Mouse (Mus musculus) kidney, embryonic 16.5 days (tissue): Measurements from ENCODE around the gene Dhx58. TPM values are rescaled to one million over a fixed set of nuclear protein-coding genes. Genes with fewer than 3 reads are reported as not detected.

Source experiments
- ATAC-seq: fragments of 200-750 bp; cut with Nextera tagmentation; 2 replicates; pipeline ENCODE4 v1.8.0; 2017; ENCODE audit warnings: moderate TSS enrichment; ENCODE audit not compliant: low FRiP score, low TSS enrichment
- H3K27ac ChIP-seq: fragments of 300-500 bp; sonication (generic); 2 replicates; pipeline ENCODE4 v1.5.1; 2014; ENCODE audit warnings: low read length
- H3K27me3 ChIP-seq: fragments of 300-500 bp; sonication (generic); 2 replicates; pipeline ENCODE4 v1.6.1; 2014; ENCODE audit warnings: low read length, control low read depth, mixed read lengths; ENCODE audit not compliant: insufficient read depth
- H3K36me3 ChIP-seq: fragments of 300-500 bp; sonication (generic); 2 replicates; pipeline ENCODE4 v1.6.1; 2014; ENCODE audit warnings: low read length, control low read depth, mixed read lengths; ENCODE audit not compliant: insufficient read depth
- H3K4me1 ChIP-seq: fragments of 300-500 bp; sonication (generic); 2 replicates; pipeline ENCODE4 v1.6.1; 2014; ENCODE audit warnings: low read length, control low read depth, mixed read lengths; ENCODE audit not compliant: insufficient read depth
- H3K4me2 ChIP-seq: fragments of 300-500 bp; sonication (generic); replicated peaks from 2 replicates; pipeline ENCODE4 v1.6.1; 2014; ENCODE audit warnings: low read depth, low read length
- H3K4me3 ChIP-seq: fragments of 300-500 bp; sonication (generic); 2 replicates; pipeline ENCODE4 v1.5.1; 2014; ENCODE audit warnings: mild to moderate bottlenecking, low read length
- H3K9ac ChIP-seq: fragments of 300-500 bp; sonication (generic); replicated peaks from 2 replicates; pipeline ENCODE4 v1.6.1; 2014; ENCODE audit warnings: low read length
- H3K9me3 ChIP-seq: fragments of 300-500 bp; sonication (generic); 2 replicates; pipeline ENCODE4 v1.6.1; 2016; ENCODE audit warnings: low read length, control low read depth
- WGBS: fragments of 180-500 bp; shearing (Covaris S2); extraction: QIAGEN DNeasy Blood & Tissue Kit; methylation state at CpG from one replicate; pipeline ENCODE4 v1.1.7; 2014; 5-methylcytosine and 5-hydroxymethylcytosine counted together
- polyA plus RNA-seq: library from polyadenylated mRNA; unstranded; fragments of >200 nt; fragmentation: Nextera tagmentation; extraction: Ambion mirVana; gene quantifications from 2 replicates; pipeline ENCODE4 v1.2.1, GENCODE M21; 2015

Dhx58 gene
- polyA plus RNA-seq, 1 experiment from 2014 or later = 3.2 TPM

GRCm38 (mm10) chr11:100738066-100738604 is 34.1 kb upstream of the Dhx58 start, which contains the start of gene Rab5c:
TSS of gene Rab5c (minus strand) at chr11:100738215.
- H3K4me2 ChIP-seq = peak within 1 kb of the TSS; percentile 72
- no peaks in the 10 kb centered on the region for H3K9me3 ChIP-seq
- peak within 1 kb of the TSS; percentile 96 for H3K9ac ChIP-seq
- peak within 1 kb of the TSS; percentile 99 for H3K4me3 ChIP-seq
- WGBS = under 1% methylated on average over 39 of the region's 39 CpGs
- 0 out of 2 replicates have a peak within 1 kb of the TSS, but pooled peaks have one; percentile 40 for H3K27ac ChIP-seq
- H3K4me1 ChIP-seq = peaks cover 18% of the 10 kb centered on the region
- ATAC-seq = peak; percentile 99
- H3K36me3 ChIP-seq = no peaks in the 10 kb centered on the region
- H3K27me3 ChIP-seq = no peaks in the 10 kb centered on the region

GRCm38 (mm10) chr11:100737105-100737733 is 33.1 kb upstream of the Dhx58 start:
- H3K4me3 ChIP-seq = peak overlapping the region; percentile 99
- 0 out of 2 replicates have a peak overlapping the region, but pooled peaks have one; percentile 25 for H3K27ac ChIP-seq
- H3K4me1 ChIP-seq = peaks cover 18% of the 10 kb centered on the region
- no peaks in the 10 kb centered on the region for H3K9me3 ChIP-seq
- no peaks in the 10 kb centered on the region for H3K36me3 ChIP-seq
- peak overlapping the region; percentile 70 for H3K4me2 ChIP-seq
- no peak for ATAC-seq
- peak overlapping the region; percentile 96 for H3K9ac ChIP-seq
- no peaks in the 10 kb centered on the region for H3K27me3 ChIP-seq
- WGBS = under 1% methylated on average over 13 of the region's 13 CpGs

DNA sequence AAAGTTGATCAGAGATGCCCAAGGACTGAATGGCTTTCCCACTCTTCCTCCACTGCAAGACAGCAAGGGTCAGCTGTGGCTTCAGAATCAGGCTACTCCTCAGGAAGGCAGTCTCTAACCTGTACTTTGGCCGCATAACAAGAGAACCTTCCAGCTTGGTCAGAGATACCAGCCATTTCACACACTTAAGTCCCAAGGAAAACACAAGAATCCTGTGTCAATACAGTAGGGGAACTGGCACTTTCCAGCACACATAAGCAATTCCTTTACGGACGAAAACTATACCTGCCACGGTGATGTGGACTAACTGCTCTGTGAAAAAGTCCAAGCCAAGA is 32.6 kb upstream of the Dhx58 start:
- H3K4me1 ChIP-seq = peaks cover 18% of the 10 kb centered on the region
- H3K27me3 ChIP-seq = no peaks in the 10 kb centered on the region
- no peaks in the 10 kb centered on the region for H3K36me3 ChIP-seq
- 75% methylated on average over 4 of the region's 4 CpGs for WGBS
- H3K27ac ChIP-seq = 0 out of 2 replicates have a peak overlapping the region, but pooled peaks have one; percentile 25
- no peak for ATAC-seq
- peak overlapping the region; percentile 70 for H3K4me2 ChIP-seq
- peak overlapping the region; percentile 96 for H3K9ac ChIP-seq
- peak overlapping the region; percentile 99 for H3K4me3 ChIP-seq
- H3K9me3 ChIP-seq = no peaks in the 10 kb centered on the region

DNA sequence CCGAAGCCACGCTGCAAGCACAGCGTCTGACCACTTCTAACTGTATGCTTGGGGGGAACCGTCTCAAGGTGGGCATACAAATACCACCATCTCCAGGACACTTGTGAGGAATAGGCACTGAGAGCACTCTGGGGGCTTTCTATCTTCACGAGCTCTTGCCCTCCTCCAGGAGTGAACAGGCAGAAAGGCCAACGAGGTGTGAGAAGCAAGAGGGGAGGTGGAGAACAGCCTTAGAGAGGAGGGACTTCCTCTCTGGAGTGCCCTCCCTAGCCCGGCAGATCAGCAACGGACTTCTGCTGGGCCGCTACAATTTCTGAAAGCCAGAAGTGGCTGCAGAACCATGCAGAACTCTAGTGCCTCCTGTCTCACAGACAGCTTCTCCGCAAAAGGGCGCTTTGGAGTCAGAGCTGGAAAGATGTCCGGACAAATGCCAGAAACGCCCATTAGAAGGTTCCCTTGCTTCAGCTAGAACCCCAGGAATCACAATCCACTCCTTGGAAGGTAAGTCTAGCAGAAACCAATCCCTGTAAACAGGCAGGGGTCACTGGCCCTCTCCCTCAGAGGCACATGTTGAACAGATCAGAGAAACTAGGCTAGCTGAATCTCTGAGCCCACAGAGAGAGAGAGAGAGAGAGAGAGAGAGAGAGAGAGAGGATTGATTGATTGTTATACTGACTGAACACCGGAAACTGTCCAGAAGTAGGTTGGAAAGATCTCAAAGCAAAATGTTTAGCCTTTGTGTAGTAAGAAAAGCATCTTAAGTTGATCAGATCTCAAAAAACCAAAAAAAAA is 32.1 kb upstream of the Dhx58 start:
- WGBS = 74% methylated on average over 14 of the region's 14 CpGs
- H3K9ac ChIP-seq = no peak overlapping the region; the same call in 1 of the 2 replicates

GRCm38 (mm10) chr11:100735134-100735865 is 31.2 kb upstream of the Dhx58 start:
- Histone ChIP-seq H3K9ac (no peak overlapping the region), H3K27me3 (no peaks in the 10 kb centered on the region), H3K4me2 (no peak overlapping the region), H3K4me1 (peaks cover 18% of the 10 kb centered on the region), H3K27ac (no peak overlapping the region), H3K9me3 (no peaks in the 10 kb centered on the region), H3K36me3 (no peaks in the 10 kb centered on the region), H3K4me3 (no peak overlapping the region)
- no peak for ATAC-seq
- WGBS = 93% methylated on average over 9 of the region's 9 CpGs

More for the DNA sequence above, 32.1 kb upstream of the Dhx58 start:
- Histone ChIP-seq H3K9me3 (no peaks in the 10 kb centered on the region), H3K4me3 (peak overlapping the region; percentile 99; the same call in 1 of the 2 replicates), H3K36me3 (no peaks in the 10 kb centered on the region), H3K4me2 (peak overlapping the region; percentile 5; the same call in 1 of the 2 replicates), H3K27me3 (no peaks in the 10 kb centered on the region), H3K4me1 (peaks cover 18% of the 10 kb centered on the region), H3K27ac (no peak overlapping the region)
- ATAC-seq = no peak

GRCm38 (mm10) chr11:100730477-100731205 is 26.6 kb upstream of the Dhx58 start:
- no peak overlapping the region for H3K4me3 ChIP-seq
- ATAC-seq = peak; percentile 35; the same call in 1 of the 2 replicates
- H3K27me3 ChIP-seq = no peaks in the 10 kb centered on the region
- WGBS = 81% methylated on average over 6 of the region's 6 CpGs
- H3K36me3 ChIP-seq = 0 out of 2 replicates have a peak, but pooled peaks cover 4% of the 10 kb centered on the region
- no peaks in the 10 kb centered on the region for H3K9me3 ChIP-seq
- no peak overlapping the region for H3K4me2 ChIP-seq
- H3K9ac ChIP-seq = no peak overlapping the region
- H3K27ac ChIP-seq = no peak overlapping the region
- H3K4me1 ChIP-seq = 0 out of 2 replicates have a peak, but pooled peaks cover 2% of the 10 kb centered on the region

DNA sequence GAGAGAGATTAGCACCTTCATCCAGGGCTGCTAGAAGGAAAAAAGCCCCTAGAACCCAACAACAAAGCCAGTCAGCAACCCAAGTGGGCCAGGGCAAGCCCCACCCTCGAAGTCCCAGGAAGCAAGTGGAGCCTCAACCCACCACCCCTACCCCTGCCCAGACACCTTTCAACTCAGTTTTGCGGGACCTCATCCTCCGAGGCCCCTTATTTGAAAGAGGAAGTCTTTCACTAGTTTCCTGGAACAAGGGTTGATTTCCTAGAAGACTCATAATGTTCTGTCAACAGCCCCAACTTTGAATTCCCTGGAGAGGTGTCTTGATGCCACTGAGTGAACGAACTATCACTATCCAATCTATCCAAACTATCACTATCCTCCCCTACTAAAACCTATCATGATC is 25.9 kb upstream of the Dhx58 start:
- no peaks in the 10 kb centered on the region for H3K9me3 ChIP-seq
- no peak overlapping the region for H3K9ac ChIP-seq
- H3K4me1 ChIP-seq = peaks cover 6% of the 10 kb centered on the region; the same call in 1 of the 2 replicates
- H3K4me2 ChIP-seq = no peak overlapping the region
- 77% methylated on average over 4 of the region's 4 CpGs for WGBS
- no peak overlapping the region for H3K4me3 ChIP-seq
- H3K27me3 ChIP-seq = no peaks in the 10 kb centered on the region
- ATAC-seq = no peak
- H3K27ac ChIP-seq = no peak overlapping the region
- 0 out of 2 replicates have a peak, but pooled peaks cover 4% of the 10 kb centered on the region for H3K36me3 ChIP-seq

- H3K4me2 ChIP-seq = no peak overlapping the region
- peaks cover 11% of the 10 kb centered on the region; the same call in 1 of the 2 replicates for H3K4me1 ChIP-seq
- no peak for ATAC-seq
- H3K27ac ChIP-seq = no peak overlapping the region
- no peak overlapping the region for H3K9ac ChIP-seq
- H3K9me3 ChIP-seq = no peaks in the 10 kb centered on the region
- H3K36me3 ChIP-seq = 0 out of 2 replicates have a peak, but pooled peaks cover 4% of the 10 kb centered on the region
- no peak overlapping the region for H3K4me3 ChIP-seq
- WGBS = 83% methylated on average over 6 of the region's 6 CpGs
- H3K27me3 ChIP-seq = no peaks in the 10 kb centered on the region
Observed at GRCm38 (mm10) chr11:100728601-100729000, 24.5 kb upstream of the Dhx58 start.

DNA sequence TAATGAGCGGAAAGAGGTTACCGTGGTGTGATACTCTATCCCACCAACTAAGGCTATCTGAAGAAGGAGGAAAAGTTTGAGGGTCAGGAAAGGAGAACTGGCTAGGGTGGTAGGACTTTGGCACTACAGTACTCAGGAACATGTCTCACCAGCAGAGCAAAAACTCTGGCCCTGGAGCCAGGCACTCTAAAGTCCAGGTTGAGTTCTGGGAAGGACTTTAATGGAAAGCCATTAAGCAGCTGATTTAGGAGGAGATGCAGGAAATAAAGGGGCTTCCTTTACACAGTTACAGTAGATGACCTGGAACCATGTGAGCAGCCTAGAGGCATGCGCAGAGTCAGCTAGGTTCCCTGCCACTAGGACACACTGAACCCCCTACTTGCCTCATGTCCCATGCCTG is 23.1 kb upstream of the Dhx58 start:
- Histone ChIP-seq H3K4me1 (peaks cover 21% of the 10 kb centered on the region), H3K4me3 (no peak overlapping the region), H3K27me3 (no peaks in the 10 kb centered on the region), H3K9ac (no peak overlapping the region), H3K4me2 (no peak overlapping the region), H3K27ac (no peak overlapping the region), H3K36me3 (0 out of 2 replicates have a peak, but pooled peaks cover 4% of the 10 kb centered on the region), H3K9me3 (no peaks in the 10 kb centered on the region)
- no peak for ATAC-seq
- WGBS = 93% methylated on average over 3 of the region's 3 CpGs
